Mouse (Mus musculus) v-Abl transformed pro-B cells (cell line): ENCODE results near the gene Hdac11.

ENCODE experiments used
- in situ Hi-C, 2 experiments: fragments of 400-800 bp; cut with MboI; formaldehyde crosslinking; loops; one replicate each; pipeline ENCODE4 v1.15.1; 2025; ENCODE audit not compliant: unreplicated experiment in 2 of 2

Gene Hdac11

DNA sequence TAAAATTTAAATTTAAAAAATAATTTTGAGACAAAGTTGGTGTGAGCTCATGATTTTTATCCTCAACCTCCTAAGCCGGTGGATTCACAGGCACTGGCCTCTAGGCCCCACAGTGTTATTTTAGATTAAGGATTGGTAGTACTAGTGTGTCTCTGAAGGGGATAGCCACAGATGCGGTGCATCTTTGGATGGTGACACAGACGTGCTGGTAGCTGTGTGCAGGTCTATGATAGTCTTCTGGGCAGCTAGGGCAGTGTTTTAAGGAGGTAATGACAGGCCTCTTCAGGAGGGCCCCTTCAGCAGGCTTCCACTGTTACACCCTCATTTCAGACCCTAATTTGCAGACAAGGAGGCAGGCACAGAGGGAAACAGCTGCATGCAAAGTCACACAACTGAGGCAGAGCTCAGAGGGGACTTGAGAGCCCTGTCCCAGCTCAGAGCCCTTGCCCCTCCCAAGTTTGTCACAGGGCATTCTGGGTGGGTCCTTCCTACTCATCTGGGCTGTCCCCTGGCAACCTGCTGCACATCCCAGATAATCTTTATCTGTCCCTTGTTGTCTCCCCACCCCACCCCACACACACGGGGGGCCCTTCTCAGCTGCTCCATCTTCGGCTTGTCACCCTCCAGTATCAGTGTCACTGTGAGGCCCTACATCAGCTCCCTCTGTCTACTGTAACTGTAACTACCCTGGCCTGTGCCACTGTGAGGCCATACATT, 6.9 kb downstream of the Hdac11 start:
- in situ Hi-C loops: no loop called here

DNA sequence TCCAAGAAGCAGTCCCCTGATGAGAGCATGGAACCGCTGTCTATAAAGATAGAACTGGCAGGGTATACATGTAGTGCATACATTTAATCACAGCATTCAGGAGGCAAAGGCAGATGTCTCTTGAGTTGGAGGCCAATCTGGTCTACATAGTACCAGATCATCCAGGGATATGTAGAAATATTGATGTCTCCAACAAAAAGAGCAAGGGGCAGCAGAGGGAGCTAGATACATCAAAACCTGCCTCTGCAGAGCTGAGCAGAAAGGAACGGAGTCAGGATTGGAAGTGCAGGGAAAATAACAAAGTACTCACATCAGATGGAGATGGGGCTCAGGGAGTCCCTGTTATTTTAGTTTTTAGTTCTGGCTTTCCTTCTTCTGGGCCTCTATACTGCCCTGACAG, 8.1 kb downstream of the Hdac11 start:
- in situ Hi-C loops: no loop called here

DNA sequence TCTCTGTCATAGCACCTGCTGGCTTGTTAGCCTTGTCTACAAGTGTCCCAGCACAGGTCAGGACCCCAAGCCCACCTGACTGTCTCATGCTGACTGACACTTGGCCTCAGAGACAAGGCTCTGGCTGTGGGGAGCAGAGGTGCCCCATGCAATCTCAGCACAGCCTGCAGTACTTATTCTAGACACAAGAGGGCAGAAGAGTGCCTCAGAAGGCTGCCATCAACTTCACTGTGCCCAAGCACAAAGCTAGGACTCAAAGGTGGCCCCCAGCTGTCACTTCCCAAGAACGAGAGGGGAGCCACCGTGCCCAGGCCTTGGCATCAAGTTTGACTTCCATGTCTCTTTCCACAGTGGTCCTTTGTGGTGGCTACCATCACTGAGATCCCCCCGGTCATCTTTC, 8.7 kb downstream of the Hdac11 start:
- in situ Hi-C loops: loop anchor here in 1 of 2 experiments (5.0 kb wide), 1 partner anchor 117 kb away; no protein-coding TSS in a partner anchor

DNA sequence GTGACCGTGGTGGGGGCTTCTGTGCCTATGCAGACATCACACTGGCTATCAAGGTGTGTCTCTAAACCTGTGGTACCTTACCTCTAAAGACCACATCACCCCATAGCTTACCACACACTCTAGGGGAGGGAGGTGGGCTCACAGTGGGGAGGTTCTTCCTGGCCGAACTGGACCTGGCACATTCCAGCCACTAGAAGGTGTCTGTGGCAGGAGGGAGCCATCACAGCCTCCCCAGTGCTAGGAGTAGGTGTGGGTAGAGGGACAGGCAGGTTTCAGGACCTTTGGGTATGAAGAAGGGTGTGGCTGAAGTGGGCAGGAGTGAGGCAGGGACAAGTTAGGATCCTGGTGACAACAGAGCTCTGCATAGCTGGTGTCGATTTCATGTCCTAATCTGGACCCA, 11.4 kb downstream of the Hdac11 start:
- in situ Hi-C loops: loop anchor here in 1 of 2 experiments (5.0 kb wide), 1 partner anchor 114 kb away; no protein-coding TSS in a partner anchor

DNA sequence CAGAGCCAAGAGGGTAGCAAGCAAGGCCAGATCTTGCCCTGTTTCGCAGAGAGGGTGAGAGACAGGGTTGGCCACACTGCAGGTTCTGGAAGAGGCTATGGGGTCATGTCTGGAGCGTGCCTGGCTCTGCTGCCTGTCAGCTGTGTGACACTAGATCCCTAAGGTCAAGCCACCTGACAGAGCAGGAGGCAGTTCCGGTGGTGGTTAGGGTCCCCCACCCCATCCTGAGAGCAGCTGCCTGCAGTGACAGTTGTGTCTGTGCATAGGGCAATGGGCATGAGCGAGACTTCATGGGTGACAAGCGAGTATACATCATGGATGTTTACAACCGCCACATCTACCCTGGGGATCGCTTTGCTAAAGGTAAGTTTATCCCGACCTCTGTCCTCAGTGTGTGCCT, 12.7 kb downstream of the Hdac11 start:
- in situ Hi-C loops: loop anchor here in 1 of 2 experiments (5.0 kb wide), 1 partner anchor 113 kb away; no protein-coding TSS in a partner anchor

DNA sequence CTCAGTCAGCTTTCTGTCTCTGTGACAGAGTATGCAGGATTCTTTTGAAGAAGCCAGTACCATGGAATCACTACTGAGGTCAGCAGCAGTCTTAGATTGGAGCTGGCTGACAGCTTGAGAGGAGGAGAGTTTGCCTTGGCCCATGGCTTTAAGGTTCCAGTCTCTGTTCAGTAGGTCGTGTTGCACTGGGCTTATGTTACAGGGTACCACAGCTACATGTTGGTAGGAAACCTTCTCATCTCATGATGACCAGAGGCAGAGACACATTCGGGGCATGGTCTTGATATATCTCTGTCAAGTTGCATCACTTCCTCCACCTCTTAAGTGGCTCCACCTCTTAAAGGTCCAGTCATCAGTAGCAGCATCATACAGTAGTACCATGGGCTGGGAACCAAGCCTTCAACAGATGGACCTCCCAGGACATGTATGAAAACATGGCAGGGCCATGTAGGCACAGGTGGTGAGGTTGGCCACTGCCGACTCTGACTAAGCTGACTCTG, 15.0 kb downstream of the Hdac11 start:
- in situ Hi-C loops: no loop called here

DNA sequence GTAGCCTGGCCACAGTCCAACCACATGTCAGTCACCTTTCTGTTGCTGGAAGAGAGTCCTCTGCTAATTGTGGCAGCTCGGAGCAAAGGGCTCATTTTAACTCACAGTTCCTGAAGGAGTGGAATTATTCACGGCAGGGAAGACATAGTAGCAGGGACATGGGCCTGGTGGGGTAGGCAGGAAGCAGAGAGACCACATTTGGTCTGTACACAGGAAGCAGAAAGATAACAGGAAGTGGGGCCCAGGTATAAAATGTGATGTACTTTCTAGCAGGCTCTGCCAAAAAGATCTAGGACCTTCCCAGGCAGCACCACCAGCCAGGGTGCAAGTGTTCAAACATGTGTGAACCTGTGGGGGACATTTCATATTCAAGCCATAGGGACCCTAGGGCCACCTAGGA, 15.9 kb downstream of the Hdac11 start:
- in situ Hi-C loops: no loop called here

DNA sequence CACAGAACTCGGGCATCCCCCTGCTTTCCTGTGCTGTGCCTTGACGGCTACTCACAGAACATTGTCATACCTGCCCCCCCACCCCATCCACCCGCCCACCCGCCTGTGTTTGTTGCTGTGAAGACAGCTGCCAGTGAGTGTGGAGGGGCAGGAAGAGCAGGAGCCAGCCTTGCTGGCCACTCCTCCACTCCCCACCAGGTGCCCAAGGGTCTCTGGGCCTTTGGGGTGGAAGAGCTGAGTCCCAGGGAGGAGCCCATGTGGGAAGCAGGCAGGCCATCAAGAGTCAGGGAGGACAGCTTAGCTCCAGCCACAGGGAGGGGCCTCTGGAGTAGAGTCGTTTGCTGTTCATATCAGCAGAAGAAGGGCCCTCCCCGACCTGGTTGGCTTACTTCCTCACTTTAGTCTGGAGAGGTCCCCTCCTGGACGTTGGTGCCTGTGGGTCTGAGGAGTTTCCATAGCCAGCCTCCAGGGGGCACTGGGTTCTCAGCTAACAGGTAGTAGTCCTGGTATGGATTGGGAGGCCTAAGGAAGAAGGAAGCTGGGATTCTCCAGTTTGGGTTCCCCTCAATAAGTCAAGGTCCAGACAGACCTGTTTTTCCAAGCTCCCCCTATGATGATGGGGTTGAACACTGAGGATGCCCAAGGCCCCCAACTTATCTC, 16.9 kb downstream of the Hdac11 start:
- in situ Hi-C loops: no loop called here

DNA sequence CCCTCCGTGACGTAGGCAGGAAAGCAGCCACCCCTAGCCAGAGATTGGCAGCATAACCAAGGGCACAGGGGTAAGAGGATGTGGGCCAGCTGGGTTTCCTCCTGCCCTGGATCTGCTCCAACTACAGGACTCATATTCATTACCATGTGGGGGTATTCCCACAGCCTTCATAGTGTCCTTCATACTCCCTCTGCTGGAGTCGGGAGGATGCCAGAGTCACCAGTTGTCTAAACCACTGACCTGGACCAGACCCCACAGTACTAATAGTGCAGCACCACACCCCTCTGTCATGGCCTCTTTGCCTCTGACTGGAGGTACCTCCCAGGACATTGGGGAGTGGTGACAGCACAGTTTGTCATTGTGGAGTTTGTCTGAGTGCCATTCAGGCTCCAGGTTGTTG, 17.7 kb downstream of the Hdac11 start:
- in situ Hi-C loops: no loop called here

DNA sequence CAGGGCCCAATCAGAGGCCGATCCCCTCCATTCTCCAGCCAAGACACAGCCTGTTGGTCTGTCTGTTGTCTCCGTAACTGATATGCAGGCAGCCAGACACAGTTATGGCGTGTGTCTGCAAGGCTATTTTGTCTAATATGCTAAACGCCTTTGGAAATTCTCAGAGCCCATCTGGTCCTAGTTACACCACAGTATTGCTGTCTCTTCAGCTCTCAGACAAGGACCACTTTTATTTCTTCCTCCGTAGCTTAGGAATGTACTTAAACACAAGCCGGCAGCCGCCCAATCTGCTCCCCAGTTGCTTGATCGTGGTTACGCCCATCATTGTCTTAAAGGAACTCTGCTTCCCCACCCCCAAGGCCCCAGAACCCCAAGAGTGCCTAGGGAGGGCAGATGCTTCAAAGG, 24.3 kb downstream of the Hdac11 start:
- in situ Hi-C loops: loop anchor here in 1 of 2 experiments (25.0 kb wide), 1 partner anchor 232 kb away; the partner anchor contains the start of gene Wnt7a

DNA sequence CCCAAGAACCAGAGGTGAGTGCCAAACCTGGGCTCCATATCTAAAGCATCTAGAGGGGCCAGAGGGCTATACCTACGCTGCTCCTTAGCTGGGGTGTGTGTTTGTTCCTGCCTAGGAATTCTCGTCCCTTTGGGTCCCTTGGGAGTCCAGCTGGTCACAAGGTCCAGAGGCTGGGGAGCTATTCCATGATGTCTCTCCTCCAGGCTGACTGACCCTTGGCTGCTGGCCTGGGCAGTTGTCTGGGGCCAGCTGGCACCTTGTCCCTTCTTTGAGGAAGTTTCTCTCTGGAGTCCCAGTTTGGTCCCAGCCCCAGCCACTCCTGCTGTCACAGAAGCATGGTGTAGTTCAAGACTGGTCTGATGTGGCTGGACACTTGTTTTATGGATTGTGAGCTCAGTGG, 24.9 kb downstream of the Hdac11 start:
- in situ Hi-C loops: loop anchor here in 1 of 2 experiments (25.0 kb wide), 1 partner anchor 231 kb away; the partner anchor contains the start of gene Wnt7a

DNA sequence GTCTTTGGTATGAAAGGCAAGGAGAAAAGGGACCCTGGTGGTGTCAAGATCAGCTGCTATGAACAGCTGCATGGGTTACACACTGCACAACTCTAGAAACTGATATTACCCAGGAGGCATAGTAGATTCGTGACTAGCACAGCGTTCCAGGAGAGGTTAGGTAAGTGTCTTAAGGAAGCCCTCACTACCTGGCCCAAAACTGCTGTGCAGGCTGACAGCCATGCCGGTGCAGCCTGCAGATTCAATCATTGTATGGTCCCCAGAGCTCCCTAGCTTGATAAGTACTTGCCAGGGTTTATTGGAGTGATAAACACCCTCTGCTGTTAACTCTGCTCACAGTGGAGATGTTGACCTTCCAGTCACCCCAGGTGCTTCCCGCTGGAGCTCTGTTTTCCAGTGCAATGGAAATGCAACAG, 25.6 kb downstream of the Hdac11 start:
- in situ Hi-C loops: loop anchor here in 1 of 2 experiments (25.0 kb wide), 1 partner anchor 230 kb away; the partner anchor contains the start of gene Wnt7a

DNA sequence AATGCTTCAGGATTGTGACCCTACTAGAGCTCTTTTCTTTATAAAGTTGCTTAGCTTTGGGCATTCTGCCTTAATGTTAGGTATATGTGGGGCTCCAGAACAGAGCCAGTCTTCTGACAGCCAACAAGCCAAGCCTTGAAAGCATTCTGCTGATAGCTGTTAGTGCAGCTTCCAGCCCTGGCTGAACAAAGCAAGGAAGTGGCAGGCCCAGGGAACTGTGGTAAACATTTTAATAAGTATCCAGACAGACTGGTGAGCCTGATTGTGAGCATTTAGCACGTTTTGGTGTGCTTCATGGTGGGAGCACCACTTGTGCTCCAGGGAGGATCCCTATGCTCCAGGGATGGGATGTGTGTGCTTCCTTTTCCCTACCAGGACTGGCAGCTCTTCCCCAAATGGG, 26.6 kb downstream of the Hdac11 start:
- in situ Hi-C loops: loop anchor here in 1 of 2 experiments (25.0 kb wide), 1 partner anchor 229 kb away; the partner anchor contains the start of gene Wnt7a

DNA sequence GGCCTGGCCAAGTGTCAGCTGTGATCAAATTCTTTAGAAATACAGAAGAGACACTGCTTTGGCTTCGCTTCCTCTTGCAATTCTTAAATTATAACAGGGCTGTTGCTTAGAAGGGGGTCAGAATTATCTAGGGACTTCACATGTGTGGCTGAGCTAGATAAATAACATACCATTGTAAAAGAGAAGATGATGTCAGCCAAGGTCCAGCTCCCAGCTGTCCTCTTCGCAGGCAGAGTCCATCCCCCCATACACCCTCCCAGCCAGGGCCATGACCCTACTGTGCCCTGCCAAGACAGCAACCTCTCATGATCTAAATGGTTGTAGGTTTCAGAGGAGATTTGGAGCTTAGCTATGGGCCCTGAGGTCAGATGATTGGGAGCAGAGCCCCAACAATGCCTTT, 27.5 kb downstream of the Hdac11 start:
- in situ Hi-C loops: loop anchor here in 1 of 2 experiments (25.0 kb wide), 1 partner anchor 228 kb away; the partner anchor contains the start of gene Wnt7a

DNA sequence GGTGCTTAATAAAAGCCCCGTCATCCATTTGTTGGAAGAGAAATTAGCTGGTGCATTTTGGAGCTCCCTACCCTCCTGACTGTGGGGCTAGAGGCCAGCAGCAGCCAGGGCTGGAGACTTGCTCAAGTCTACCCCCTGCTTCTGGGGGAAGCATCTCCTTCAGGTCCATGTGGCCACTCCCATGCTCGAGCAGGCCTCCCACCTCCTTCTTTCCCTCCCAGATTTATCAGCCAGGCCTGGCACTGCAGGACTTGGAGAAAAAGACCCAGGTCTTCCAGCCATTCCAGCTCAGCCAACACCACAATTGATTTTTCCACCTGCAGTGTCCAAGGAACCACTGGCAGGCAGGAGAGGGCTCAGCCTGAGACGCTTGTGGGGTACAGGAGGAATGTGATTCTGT, 28.3 kb downstream of the Hdac11 start:
- in situ Hi-C loops: loop anchor here in 1 of 2 experiments (25.0 kb wide), 1 partner anchor 228 kb away; the partner anchor contains the start of gene Wnt7a

DNA sequence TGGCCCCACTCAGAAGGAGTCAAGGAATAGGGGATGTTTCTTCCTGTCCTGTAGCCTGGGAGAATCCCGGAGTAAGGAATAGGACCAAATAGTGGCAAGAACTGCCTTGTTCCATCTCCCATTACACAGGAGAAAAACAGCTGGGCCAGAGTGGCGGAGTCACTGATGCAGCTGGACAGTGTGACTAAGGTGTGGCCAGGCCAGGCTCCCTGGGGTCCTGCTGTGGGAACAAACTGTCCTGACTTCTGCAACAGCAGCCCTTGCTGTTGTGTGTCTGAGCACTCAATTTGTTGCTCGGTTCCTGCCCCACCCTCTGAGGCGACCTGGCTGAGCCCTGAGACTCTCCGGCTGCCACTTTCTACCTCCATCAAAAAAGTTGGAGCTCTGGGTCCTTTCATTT, 29.0 kb downstream of the Hdac11 start:
- in situ Hi-C loops: loop anchor here in 1 of 2 experiments (25.0 kb wide), 1 partner anchor 227 kb away; the partner anchor contains the start of gene Wnt7a

DNA sequence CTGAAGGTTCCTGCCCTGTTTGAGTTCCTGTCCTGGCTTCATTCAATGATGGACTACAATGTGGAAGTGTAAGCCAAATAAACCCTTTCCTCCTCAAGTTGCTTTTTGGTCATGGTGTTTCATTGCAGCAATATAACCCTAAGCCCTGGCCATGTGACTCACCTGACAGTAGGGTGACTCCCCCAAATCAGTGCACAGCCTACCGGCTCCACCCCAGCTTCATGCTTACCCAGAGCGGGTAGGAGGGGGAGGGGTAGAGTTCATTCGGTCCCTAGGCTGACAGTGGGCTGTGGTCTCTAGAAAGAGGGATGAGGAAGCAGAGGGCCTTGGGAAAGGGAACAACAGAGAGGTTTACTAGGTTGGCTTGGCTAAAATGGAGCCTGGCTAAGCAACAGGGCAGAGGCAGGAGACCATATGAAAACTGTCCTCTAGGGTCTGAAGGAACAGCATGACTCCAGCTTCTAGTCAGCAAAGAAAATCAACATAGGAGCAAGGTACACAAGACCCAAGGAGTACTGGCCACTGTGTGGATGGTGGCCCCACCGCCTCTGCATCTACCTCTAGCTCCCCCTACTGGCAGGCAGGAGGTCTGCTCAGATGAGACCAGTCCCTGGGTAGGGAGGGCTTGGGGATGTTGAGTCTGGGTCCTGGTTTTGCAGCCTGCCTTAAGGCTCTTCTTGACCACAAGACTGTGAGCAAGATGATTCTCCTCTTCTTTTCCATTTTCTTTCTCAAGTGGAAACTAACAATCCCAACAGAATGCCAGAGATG, 29.9 kb downstream of the Hdac11 start:
- in situ Hi-C loops: loop anchor here in 1 of 2 experiments (25.0 kb wide), 1 partner anchor 226 kb away; the partner anchor contains the start of gene Wnt7a

DNA sequence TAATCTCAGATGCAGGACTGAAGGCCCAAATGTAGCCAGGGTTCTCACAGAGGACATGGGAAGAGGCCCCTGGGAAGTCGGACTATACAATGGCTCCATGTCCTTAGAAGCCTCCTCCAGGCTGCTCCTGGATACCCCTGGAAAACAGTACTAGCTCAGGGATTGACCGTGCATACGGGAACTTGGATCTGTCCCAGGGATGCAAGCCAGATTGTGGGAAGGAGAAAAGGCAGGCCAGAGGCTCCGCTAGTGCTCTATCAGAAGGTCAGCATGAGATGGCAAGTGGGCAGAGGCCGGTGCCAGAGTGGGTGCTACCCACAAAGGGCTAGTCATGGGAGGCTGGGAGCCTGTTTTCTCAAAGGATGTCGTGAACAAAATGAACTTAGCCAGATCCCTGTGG, 30.5 kb downstream of the Hdac11 start:
- in situ Hi-C loops: loop anchor here in 1 of 2 experiments (25.0 kb wide), 1 partner anchor 225 kb away; the partner anchor contains the start of gene Wnt7a

DNA sequence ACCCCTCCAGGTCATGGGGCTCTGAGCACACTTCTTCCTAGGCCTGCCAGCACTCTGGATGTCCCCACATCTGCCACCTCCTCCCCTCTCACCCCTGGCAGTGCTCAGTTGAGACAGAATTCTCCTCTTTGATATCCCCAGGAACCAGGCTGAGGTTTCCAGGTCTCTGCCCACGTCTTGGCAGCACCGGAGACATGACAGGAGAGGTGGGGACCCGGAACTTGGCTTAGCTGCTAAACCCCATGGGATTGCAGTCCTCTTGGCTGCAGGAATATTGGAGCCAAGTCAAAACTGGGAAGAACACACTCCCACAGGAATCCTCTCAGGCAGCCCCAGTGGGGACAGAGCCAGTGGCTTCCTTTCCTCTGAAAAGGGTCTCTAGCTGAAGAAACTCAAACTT, 31.4 kb downstream of the Hdac11 start:
- in situ Hi-C loops: loop anchor here in 1 of 2 experiments (25.0 kb wide), 1 partner anchor 224 kb away; the partner anchor contains the start of gene Wnt7a

DNA sequence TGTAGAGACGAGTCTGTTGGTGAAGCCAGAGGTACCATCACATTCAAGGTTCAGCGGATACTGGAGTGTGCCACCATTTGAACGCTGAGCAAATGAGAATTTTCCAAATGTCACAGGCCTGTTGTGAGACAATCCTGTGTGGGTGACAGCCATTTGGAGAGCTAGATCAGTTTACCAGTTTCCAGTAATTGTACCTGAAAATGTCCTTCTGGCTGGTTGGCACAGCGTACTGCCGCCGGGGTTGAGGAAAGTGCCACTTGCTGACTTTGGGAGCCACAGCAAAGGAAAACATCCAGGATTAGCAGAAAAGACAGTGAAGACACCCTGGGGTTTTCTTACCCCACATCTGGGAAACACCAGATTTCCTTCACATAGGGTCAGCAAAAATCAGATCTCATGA, 33.5 kb downstream of the Hdac11 start:
- in situ Hi-C loops: loop anchor here in 1 of 2 experiments (25.0 kb wide), 1 partner anchor 222 kb away; the partner anchor contains the start of gene Wnt7a
